Mouse (Mus musculus) neural tube, embryonic 11.5 days (tissue): ENCODE measurements around the gene Mettl7a1. TPM values are rescaled to one million over a fixed set of nuclear protein-coding genes. Genes with fewer than 3 reads are reported as not detected.
A peak's percentile ranks its signal among the peaks of the same experiment; 100 is the strongest.
"Not testable (repeated sequence)": the region's sequence is repeated elsewhere in the genome, so short reads cannot be mapped to it uniquely, and the experiment has no call there.

Experiments used
- ATAC-seq: fragments of 200-750 bp; cut with Nextera tagmentation; 2 replicates; pipeline ENCODE4 v1.8.0; 2017; ENCODE audit warnings: moderate number of reproducible peaks, mild to moderate bottlenecking, moderate TSS enrichment, moderate library complexity; ENCODE audit not compliant: insufficient read depth, low FRiP score, low TSS enrichment
- DNase-seq: peaks from one replicate; pipeline ENCODE4 v3.0.0-alpha.2; 2015; ENCODE audit warnings: low spot score
- H3K27ac ChIP-seq: fragments of 300-500 bp; sonication (generic); 2 replicates; pipeline ENCODE4 v1.5.1; 2014; ENCODE audit warnings: low read depth, mild to moderate bottlenecking, low read length
- H3K27me3 ChIP-seq: fragments of 300-500 bp; sonication (generic); 2 replicates; pipeline ENCODE4 v1.6.1; 2014; ENCODE audit warnings: mild to moderate bottlenecking, low read length, mixed read lengths; ENCODE audit not compliant: control insufficient read depth, insufficient read depth
- H3K36me3 ChIP-seq: fragments of 300-500 bp; sonication (generic); 2 replicates; pipeline ENCODE4 v1.6.1; 2014; ENCODE audit warnings: mild to moderate bottlenecking, low read length, moderate library complexity, mixed read lengths; ENCODE audit not compliant: control insufficient read depth, insufficient read depth
- H3K4me1 ChIP-seq: fragments of 300-500 bp; sonication (generic); 2 replicates; pipeline ENCODE4 v1.6.1; 2014; ENCODE audit warnings: low read length, mixed read lengths; ENCODE audit not compliant: control insufficient read depth, insufficient read depth
- H3K4me2 ChIP-seq: fragments of 300-500 bp; sonication (generic); 2 replicates; pipeline ENCODE4 v1.6.1; 2014; ENCODE audit warnings: low read depth, mild to moderate bottlenecking, moderate library complexity
- H3K4me3 ChIP-seq: fragments of 300-500 bp; sonication (generic); 2 replicates; pipeline ENCODE4 v1.5.1; 2014; ENCODE audit warnings: low read depth, low read length
- H3K9ac ChIP-seq: fragments of 300-500 bp; sonication (generic); 2 replicates; pipeline ENCODE4 v1.6.1; 2014; ENCODE audit warnings: mild to moderate bottlenecking, low read length
- H3K9me3 ChIP-seq: fragments of 300-500 bp; sonication (generic); 2 replicates; pipeline ENCODE4 v1.6.1; 2016; ENCODE audit warnings: low read length; ENCODE audit not compliant: control insufficient read depth
- WGBS: fragments of 180-500 bp; shearing (Covaris S2); extraction: QIAGEN DNeasy Blood & Tissue Kit; methylation state at CpG from one replicate; pipeline ENCODE4 v1.1.7; 2014; 5-methylcytosine and 5-hydroxymethylcytosine counted together
- polyA plus RNA-seq: library from polyadenylated mRNA; unstranded; fragments of >200 nt; fragmentation: Nextera tagmentation; extraction: Ambion mirVana; gene quantifications from 2 replicates; pipeline ENCODE4 v1.2.1, GENCODE M21; 2014

Mettl7a1 gene
- polyA plus RNA-seq, 1 experiment from 2014 or later: 3.8 TPM

DNA sequence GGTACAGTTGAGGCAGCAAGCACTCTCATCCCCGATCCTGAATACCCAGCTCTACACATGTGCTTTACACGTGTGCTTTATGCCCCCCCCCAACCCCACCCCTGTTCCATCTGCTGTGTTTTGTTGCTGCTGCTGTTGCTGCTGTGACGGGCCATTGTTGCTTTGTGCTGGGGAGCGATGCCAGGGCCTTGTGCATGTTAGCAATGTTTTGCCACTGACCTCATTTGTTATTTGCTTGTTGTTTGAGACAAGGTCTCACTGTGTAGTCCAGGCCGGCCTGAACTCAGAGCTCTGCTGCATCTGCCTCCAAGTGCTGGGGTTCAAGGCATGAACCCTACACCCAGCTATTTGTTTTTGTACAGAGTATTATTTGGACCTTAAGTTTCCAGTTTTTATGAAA, 13.1 kb upstream of the Mettl7a1 start:
- no peaks in the 10 kb centered on the region for H3K4me1 ChIP-seq
- no peak overlapping the region for H3K27ac ChIP-seq
- ATAC-seq: no peak
- H3K27me3 ChIP-seq: no peaks in the 10 kb centered on the region
- H3K4me3 ChIP-seq: no peak overlapping the region
- H3K9me3 ChIP-seq: no peaks in the 10 kb centered on the region
- no peaks in the 10 kb centered on the region for H3K36me3 ChIP-seq
- no peak overlapping the region for H3K9ac ChIP-seq
- WGBS: 82% methylated on average over 5 of the region's 5 CpGs
- no peak for DNase-seq
- H3K4me2 ChIP-seq: no peak overlapping the region

DNA sequence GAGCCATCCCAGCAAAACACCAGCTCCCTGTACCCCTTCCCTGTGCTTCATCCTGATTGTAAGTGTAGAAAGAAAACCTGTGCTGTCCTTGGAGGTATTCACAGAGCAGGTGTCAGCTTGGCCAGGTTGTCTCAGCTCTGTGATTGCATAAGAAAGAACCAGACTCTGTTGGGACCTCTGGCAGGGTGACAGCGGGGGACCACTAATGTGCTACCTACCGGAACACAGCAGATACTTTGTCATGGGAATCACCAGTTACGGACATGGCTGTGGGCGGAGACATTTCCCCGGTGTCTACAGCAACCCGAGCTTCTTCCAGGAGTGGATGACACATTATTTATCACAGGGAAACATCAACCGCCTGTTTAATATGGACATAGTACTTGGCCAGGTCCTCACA, 11.6 kb upstream of the Mettl7a1 start:
- Histone ChIP-seq H3K27ac (no peak overlapping the region), H3K9me3 (no peaks in the 10 kb centered on the region), H3K36me3 (no peaks in the 10 kb centered on the region), H3K4me1 (no peaks in the 10 kb centered on the region), H3K27me3 (no peaks in the 10 kb centered on the region), H3K9ac (no peak overlapping the region), H3K4me2 (no peak overlapping the region), H3K4me3 (no peak overlapping the region)
- DNase-seq (no peak), ATAC-seq (no peak)
- WGBS: 54% methylated on average over 7 of the region's 7 CpGs

DNA sequence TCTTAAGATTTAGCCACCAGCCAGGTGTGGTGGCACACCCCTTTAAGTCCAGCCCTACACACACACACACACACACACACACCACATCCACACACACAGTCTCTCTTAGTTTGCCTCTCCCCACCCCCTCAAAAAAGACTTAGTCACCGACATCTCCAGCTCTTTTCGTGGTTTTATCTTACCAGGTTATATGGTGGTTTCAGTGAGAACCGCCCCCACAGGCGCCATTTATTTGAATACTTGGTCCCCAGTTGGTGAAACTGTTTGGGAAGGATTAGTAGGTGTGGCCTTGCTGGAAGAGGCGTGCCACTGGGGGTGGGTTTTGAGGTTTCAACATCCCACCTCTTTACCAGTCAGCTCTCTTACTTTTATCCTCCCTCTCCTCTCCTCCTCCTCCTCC, 6.1 kb upstream of the Mettl7a1 start:
- no peak overlapping the region for H3K4me2 ChIP-seq
- no peak overlapping the region for H3K4me3 ChIP-seq
- 84% methylated on average over 5 of the region's 5 CpGs for WGBS
- H3K36me3 ChIP-seq: no peaks in the 10 kb centered on the region
- DNase-seq: no peak
- H3K27ac ChIP-seq: no peak overlapping the region
- H3K4me1 ChIP-seq: no peaks in the 10 kb centered on the region
- ATAC-seq: no peak
- H3K27me3 ChIP-seq: no peaks in the 10 kb centered on the region
- H3K9ac ChIP-seq: no peak overlapping the region
- H3K9me3 ChIP-seq: no peaks in the 10 kb centered on the region

DNA sequence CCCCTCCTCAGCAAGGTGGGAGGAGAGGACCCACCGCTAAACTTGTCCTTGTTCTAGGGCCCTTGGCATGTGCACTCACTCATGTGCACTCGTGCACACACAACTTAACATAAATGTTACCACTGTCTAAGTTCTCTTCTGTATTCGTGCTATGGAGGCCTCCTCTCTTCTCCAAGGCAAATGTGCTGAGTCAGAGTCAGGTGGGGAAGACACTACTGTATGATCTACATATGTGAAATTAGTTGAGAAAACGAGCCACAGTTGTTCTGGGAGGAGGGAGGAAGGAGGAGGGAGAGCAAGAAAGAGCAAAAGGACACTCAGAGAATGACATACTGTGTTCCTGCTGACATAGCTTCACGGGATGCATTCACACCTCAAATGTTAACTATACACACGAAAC, 3.4 kb upstream of the Mettl7a1 start:
- H3K4me1 ChIP-seq: no peaks in the 10 kb centered on the region; the same call in 1 of the 2 replicates
- no peak overlapping the region for H3K4me2 ChIP-seq
- no peak overlapping the region for H3K27ac ChIP-seq
- no peak overlapping the region for H3K4me3 ChIP-seq
- no peak overlapping the region for H3K9ac ChIP-seq
- no peaks in the 10 kb centered on the region for H3K27me3 ChIP-seq
- H3K36me3 ChIP-seq: no peaks in the 10 kb centered on the region
- WGBS: 81% methylated on average over 6 of the region's 6 CpGs
- DNase-seq: no peak
- no peak for ATAC-seq
- H3K9me3 ChIP-seq: no peaks in the 10 kb centered on the region

DNA sequence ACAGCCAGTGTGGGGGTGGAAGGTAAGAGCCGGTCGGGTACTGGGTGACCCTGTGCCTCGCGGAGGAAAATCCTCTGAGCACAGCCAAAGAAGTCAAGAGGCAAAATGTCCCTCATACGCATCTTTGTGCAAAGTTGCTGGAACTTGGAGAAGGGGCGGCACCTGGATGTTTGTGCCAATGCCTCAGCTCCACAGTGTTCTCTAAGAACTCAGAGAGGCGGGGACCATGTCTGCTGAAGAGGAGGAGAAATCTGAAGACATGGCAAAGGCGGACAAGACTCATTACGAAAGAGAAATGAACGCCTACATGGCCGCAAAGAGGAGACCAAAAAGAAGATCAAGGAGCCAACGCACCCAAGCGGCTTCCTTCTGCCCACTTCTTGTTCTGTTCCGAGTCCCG, 2.4 kb upstream of the Mettl7a1 start:
- H3K36me3 ChIP-seq: no peaks in the 10 kb centered on the region
- no peaks in the 10 kb centered on the region for H3K27me3 ChIP-seq
- WGBS: 86% methylated on average over 15 of the region's 15 CpGs
- H3K9me3 ChIP-seq: no peaks in the 10 kb centered on the region
- H3K27ac ChIP-seq: no peak overlapping the region
- DNase-seq (no peak), ATAC-seq (no peak)
- H3K9ac ChIP-seq: no peak overlapping the region
- no peak overlapping the region for H3K4me2 ChIP-seq
- no peaks in the 10 kb centered on the region; the same call in 1 of the 2 replicates for H3K4me1 ChIP-seq
- H3K4me3 ChIP-seq: no peak overlapping the region

DNA sequence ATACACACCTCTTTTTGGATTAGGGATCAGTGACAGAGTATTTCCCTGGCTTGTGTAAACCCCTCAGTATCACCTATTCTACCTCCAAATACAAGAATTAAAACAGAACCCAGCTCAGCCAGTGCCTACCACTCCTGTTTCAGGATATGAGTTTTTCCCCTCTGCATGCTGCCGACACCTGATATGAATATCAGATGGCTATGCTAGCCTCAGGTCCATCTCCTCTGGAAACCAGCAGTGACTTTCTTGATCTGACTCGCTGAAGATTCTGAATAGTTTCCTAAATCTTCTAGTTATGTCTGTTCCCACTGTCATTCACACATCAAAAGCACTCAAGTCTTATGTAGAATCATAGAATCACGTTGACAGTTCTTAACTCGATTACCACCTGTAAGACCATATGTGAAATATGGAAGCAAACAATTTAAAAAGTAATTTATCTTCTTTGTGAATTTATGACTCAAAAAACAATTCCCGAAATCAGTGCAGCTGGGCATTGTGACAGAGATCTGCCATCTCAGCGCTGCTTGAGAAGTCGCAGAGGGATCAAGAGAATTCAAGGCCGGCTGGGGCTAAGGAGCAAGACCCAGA, 417 bp upstream of the Mettl7a1 start:
- no peak overlapping the region for H3K27ac ChIP-seq
- H3K27me3 ChIP-seq: no peaks in the 10 kb centered on the region
- no peaks in the 10 kb centered on the region; the same call in 1 of the 2 replicates for H3K4me1 ChIP-seq
- H3K9me3 ChIP-seq: no peaks in the 10 kb centered on the region
- no peak for ATAC-seq
- DNase-seq: no peak
- WGBS: 59% methylated on average over 8 of the region's 8 CpGs
- H3K4me2 ChIP-seq: no peak overlapping the region
- no peak overlapping the region for H3K9ac ChIP-seq
- H3K36me3 ChIP-seq: no peaks in the 10 kb centered on the region
- H3K4me3 ChIP-seq: no peak overlapping the region

DNA sequence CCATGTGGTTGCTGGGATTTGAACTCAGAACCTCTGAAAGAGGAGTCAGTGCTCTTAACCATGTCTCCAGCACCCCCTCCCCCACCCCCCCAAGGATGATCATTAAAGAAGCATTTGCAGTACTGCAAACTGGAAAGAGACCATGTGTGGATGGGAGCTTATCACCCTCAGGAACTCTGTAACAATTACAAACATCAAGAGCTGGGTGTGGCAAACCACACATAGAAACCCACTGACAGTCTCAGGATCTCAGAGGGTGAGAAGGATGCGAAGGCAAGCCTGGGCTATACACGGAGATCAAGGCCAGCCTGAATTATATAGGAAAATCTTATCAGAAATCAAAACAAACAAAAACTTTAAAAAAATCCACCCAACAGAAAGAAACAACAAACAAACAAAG, 2.3 kb downstream of the Mettl7a1 start:
- Histone ChIP-seq H3K9me3 (no peaks in the 10 kb centered on the region), H3K4me3 (no peak overlapping the region), H3K4me1 (no peaks in the 10 kb centered on the region; the same call in 1 of the 2 replicates), H3K27ac (no peak overlapping the region), H3K27me3 (no peaks in the 10 kb centered on the region), H3K9ac (no peak overlapping the region), H3K4me2 (no peak overlapping the region), H3K36me3 (no peaks in the 10 kb centered on the region)
- DNase-seq (no peak), ATAC-seq (no peak)
- 88% methylated on average over 2 of the region's 2 CpGs for WGBS

DNA sequence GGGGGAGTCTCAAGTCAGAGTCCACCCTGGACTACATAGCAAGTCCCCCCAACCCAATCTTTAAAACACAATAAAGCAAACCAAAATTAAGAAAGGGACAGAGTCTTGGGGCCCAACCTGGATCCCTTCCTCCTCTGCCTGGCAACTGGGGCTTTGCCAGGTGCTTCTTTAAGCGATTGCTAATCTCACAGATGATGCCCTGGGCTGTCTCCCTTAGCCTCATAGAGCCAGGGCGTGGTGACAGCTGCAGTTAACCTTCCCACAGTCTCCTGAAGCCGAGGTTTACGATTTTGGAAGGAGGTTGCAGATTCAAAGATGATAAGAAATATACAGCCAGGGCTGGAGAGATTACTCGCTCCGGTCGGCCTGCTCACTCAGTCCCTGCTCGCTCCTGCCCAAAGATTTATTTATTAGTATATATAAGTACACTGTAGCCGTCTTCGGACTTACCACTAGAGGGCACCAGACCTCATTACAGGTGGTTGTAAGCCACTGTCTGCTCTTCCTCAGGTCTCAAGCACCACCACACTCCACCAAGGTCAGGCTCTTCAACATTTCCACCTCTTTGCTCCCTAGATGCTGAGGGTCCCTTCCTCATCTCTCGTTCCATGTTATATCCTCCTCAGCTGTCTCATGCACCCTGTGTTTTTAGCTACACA, 3.6 kb downstream of the Mettl7a1 start:
- not testable (repeated sequence) for H3K4me1 ChIP-seq, H3K36me3 ChIP-seq, H3K4me2 ChIP-seq, ATAC-seq, H3K27ac ChIP-seq, H3K4me3 ChIP-seq, H3K9me3 ChIP-seq, H3K9ac ChIP-seq, H3K27me3 ChIP-seq
- 46% methylated on average over 11 of the region's 11 CpGs for WGBS
- DNase-seq: peak; percentile 35

DNA sequence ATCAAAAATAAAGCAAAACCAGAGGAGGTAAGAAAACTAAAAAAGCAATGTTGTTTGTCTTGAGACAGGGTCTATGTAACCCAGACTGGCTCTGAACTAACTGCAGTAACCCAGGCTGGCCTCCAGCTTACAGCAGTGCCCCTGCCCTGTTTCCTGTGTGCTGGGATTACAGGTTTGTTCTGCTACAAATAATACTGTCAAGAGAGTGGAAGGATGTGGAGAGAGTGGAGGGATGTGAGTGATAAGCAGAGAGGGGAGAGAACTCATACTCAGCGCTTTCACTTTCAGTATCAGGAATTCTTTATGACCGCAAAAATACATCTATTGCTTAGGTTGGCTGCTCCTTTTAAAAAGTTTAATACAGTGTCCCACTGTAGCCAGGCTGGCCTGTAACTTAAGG, 8.4 kb downstream of the Mettl7a1 start:
- Histone ChIP-seq H3K27me3 (no peaks in the 10 kb centered on the region), H3K4me3 (no peak overlapping the region), H3K9me3 (no peaks in the 10 kb centered on the region), H3K36me3 (no peaks in the 10 kb centered on the region), H3K4me2 (no peak overlapping the region), H3K9ac (no peak overlapping the region), H3K27ac (no peak overlapping the region), H3K4me1 (no peaks in the 10 kb centered on the region)
- DNase-seq (no peak), ATAC-seq (no peak)
- WGBS: 92% methylated on average over 2 of the region's 2 CpGs
